In genomic region chr5:120437986-120438385, GRCm38 (mm10) we compare ENCODE assay signal across 11 mouse cellular contexts. TPM values are rescaled to one million over a fixed set of nuclear protein-coding genes. Genes with fewer than 3 reads are reported as not detected.
DNase-seq lines count a peak whose midpoint lies in the region; ATAC-seq lines count a peak whose summit lies in the region.
"Had no signal": no experiment of that assay in that cellular context is flagged by ENCODE, and none has a peak within 500 bp of the region (broad histone marks: within the 10 kb centered on the region; RNA-seq: fewer than 3 reads in every experiment).

No protein-coding gene starts in this region.

- H3K27ac ChIP-seq in heart, embryonic 16.5 days (ENCODE audit: low read length) = no peak overlapping the region
- peak overlapping the region; percentile 88 for H3K27ac ChIP-seq in forebrain, embryonic 12.5 days
- H3K27ac ChIP-seq in limb, embryonic 13.5 days = no peak overlapping the region
- H3K27ac ChIP-seq in stomach, embryonic 14.5 days (ENCODE audit: low read length) = no peak overlapping the region
- H3K27ac ChIP-seq: liver, embryonic 15.5 days had no signal

- 0% methylated on average over 33 of the region's 33 CpGs for WGBS in heart, embryonic 16.5 days
- under 1% methylated on average over 33 of the region's 33 CpGs for WGBS in forebrain, embryonic 12.5 days
- under 1% methylated on average over 33 of the region's 33 CpGs for WGBS in limb, embryonic 13.5 days
- WGBS in stomach, embryonic 14.5 days = under 1% methylated on average over 32 of the region's 33 CpGs

- ATAC-seq in heart, embryonic 16.5 days (replicated peaks; ENCODE audit: extremely low read depth, insufficient read depth, low FRiP score) = no peak
- ATAC-seq in forebrain, embryonic 12.5 days (ENCODE audit: low FRiP score) = no peak
- no peak for ATAC-seq in limb, embryonic 13.5 days (ENCODE audit: low FRiP score, low read depth)
- no peak for ATAC-seq in stomach, embryonic 14.5 days (ENCODE audit: insufficient number of reproducible peaks, insufficient read depth, low FRiP score, low read depth)

- no peaks in the 10 kb centered on the region for H3K9me3 ChIP-seq in heart, embryonic 16.5 days (replicated peaks; ENCODE audit: control insufficient read depth, low read length)
- H3K9me3 ChIP-seq in forebrain, embryonic 12.5 days = no peaks in the 10 kb centered on the region
- no peaks in the 10 kb centered on the region for H3K9me3 ChIP-seq in limb, embryonic 13.5 days
- no peaks in the 10 kb centered on the region for H3K9me3 ChIP-seq in stomach, embryonic 14.5 days (ENCODE audit: control insufficient read depth, low read depth, low read length)
- H3K9me3 ChIP-seq: liver, embryonic 15.5 days had no signal

- no peak for DNase-seq in heart, postnatal 10 days
- no peak for DNase-seq in thymus, postnatal 25 days
- no peak for DNase-seq in adrenal gland, postnatal 14 days
- DNase-seq in left cerebral cortex, adult 8-10 months (ENCODE audit: low spot score in 2 of 2) = no peak
- DNase-seq: kidney, adult 18-20 months had no signal

- H3K9ac ChIP-seq in heart, embryonic 16.5 days (ENCODE audit: low read length) = no peak overlapping the region
- peak overlapping the region; percentile 61 for H3K9ac ChIP-seq in forebrain, embryonic 12.5 days
- H3K9ac ChIP-seq in limb, embryonic 13.5 days = no peak overlapping the region
- no peak overlapping the region for H3K9ac ChIP-seq in stomach, embryonic 14.5 days (replicated peaks; ENCODE audit: low read depth, low read length)
- H3K9ac ChIP-seq: liver, embryonic 15.5 days had no signal

- H3K4me2 ChIP-seq in heart, embryonic 16.5 days (ENCODE audit: low read depth, low read length) = peak overlapping the region; percentile 34; the same call in 1 of the 2 replicates
- peak overlapping the region; percentile 74 for H3K4me2 ChIP-seq in forebrain, embryonic 12.5 days
- H3K4me2 ChIP-seq in limb, embryonic 13.5 days (replicated peaks) = 0 out of 2 replicates have a peak overlapping the region, but pooled peaks have one; percentile 35
- 0 out of 2 replicates have a peak overlapping the region, but pooled peaks have one; percentile 23 for H3K4me2 ChIP-seq in stomach, embryonic 14.5 days (replicated peaks; ENCODE audit: low read depth, low read length)
- H3K4me2 ChIP-seq: liver, embryonic 15.5 days had no signal

- peaks cover 7% of the 10 kb centered on the region for H3K4me1 ChIP-seq in heart, embryonic 16.5 days (ENCODE audit: control insufficient read depth, insufficient read depth, low read length)
- H3K4me1 ChIP-seq in forebrain, embryonic 12.5 days = peaks cover 61% of the 10 kb centered on the region
- H3K4me1 ChIP-seq in limb, embryonic 13.5 days = peaks cover 25% of the 10 kb centered on the region
- H3K4me1 ChIP-seq in stomach, embryonic 14.5 days (ENCODE audit: control insufficient read depth, insufficient read depth, low read length) = peaks cover 8% of the 10 kb centered on the region; the same call in 1 of the 2 replicates

- intact Hi-C loops in heart, postnatal 10 days (cut with DNase I) = no loop called here

- no peaks in the 10 kb centered on the region for H3K36me3 ChIP-seq in heart, embryonic 16.5 days (ENCODE audit: control insufficient read depth, insufficient read depth)
- H3K36me3 ChIP-seq in forebrain, embryonic 12.5 days (replicated peaks) = no peaks in the 10 kb centered on the region
- H3K36me3 ChIP-seq in limb, embryonic 13.5 days = no peaks in the 10 kb centered on the region
- H3K36me3 ChIP-seq in stomach, embryonic 14.5 days (ENCODE audit: control insufficient read depth, insufficient read depth, low read length) = no peaks in the 10 kb centered on the region
- H3K36me3 ChIP-seq: liver, embryonic 15.5 days had no signal

- H3K4me3 ChIP-seq in heart, embryonic 16.5 days (ENCODE audit: low read length) = peak overlapping the region; percentile 29
- peak overlapping the region; percentile 37 for H3K4me3 ChIP-seq in forebrain, embryonic 12.5 days (replicated peaks)
- H3K4me3 ChIP-seq in limb, embryonic 13.5 days = peak overlapping the region; percentile 22
- peak overlapping the region; percentile 13; the same call in 1 of the 2 replicates for H3K4me3 ChIP-seq in stomach, embryonic 14.5 days (ENCODE audit: low read depth, low read length)
- H3K4me3 ChIP-seq: erythroblast, embryonic 14.5 days; liver, embryonic 15.5 days had no signal

- H3K27me3 ChIP-seq in heart, embryonic 16.5 days (ENCODE audit: control insufficient read depth, insufficient read depth, low read length) = peaks cover 90% of the 10 kb centered on the region
- peaks cover 74% of the 10 kb centered on the region for H3K27me3 ChIP-seq in forebrain, embryonic 12.5 days
- H3K27me3 ChIP-seq in limb, embryonic 13.5 days = peaks cover 96% of the 10 kb centered on the region
- H3K27me3 ChIP-seq in stomach, embryonic 14.5 days (ENCODE audit: control insufficient read depth, insufficient read depth, low read length) = peaks cover 72% of the 10 kb centered on the region

RNA-seq across cellular contexts. Expression of gene Lhx5, which starts 6.5 kb away (rescaled TPM):
- polyA plus RNA-seq in heart, embryonic 16.5 days (2015; fragmentation: Nextera tagmentation; extraction: Ambion mirVana) = not detected in 2 replicates
- not detected for total RNA-seq in heart, postnatal 10 days (2021)
- 23.8 and 26.6 TPM in 2 replicates for polyA plus RNA-seq in forebrain, embryonic 12.5 days (2016; fragmentation: Nextera tagmentation; extraction: Ambion mirVana)
- polyA plus RNA-seq in limb, embryonic 13.5 days (2015; fragmentation: Nextera tagmentation; extraction: Ambion mirVana) = not detected in 2 replicates
- 0.35 TPM in 1 of 2 replicates, not detected in the other for polyA plus RNA-seq in stomach, embryonic 14.5 days (2014; fragmentation: Nextera tagmentation; extraction: Ambion mirVana)
- total RNA-seq in adrenal gland, postnatal 14 days (2021) = not detected in 2 replicates
- total RNA-seq in left cerebral cortex, adult 8-10 months (2022) = under 1 TPM; 0.16 to 0.46 (median 0.34) TPM
- polyA plus RNA-seq: erythroblast, embryonic 14.5 days; liver, embryonic 15.5 days had no signal

RNA-seq across cellular contexts. Expression of gene Sdsl, which starts 34.6 kb away (rescaled TPM):
- 18.1 TPM in 2 replicates for polyA plus RNA-seq in heart, embryonic 16.5 days (2015; fragmentation: Nextera tagmentation; extraction: Ambion mirVana)
- total RNA-seq in heart, postnatal 10 days (2021) = 10 to 100 TPM in 1 of 2 experiments, 1 to 10 TPM in 1; 9.1 to 11.2 TPM
- 4.5 and 5.1 TPM in 2 replicates for polyA plus RNA-seq in forebrain, embryonic 12.5 days (2016; fragmentation: Nextera tagmentation; extraction: Ambion mirVana)
- polyA plus RNA-seq in limb, embryonic 13.5 days (2015; fragmentation: Nextera tagmentation; extraction: Ambion mirVana) = 2.0 and 2.3 TPM in 2 replicates
- 5.7 and 5.8 TPM in 2 replicates for polyA plus RNA-seq in stomach, embryonic 14.5 days (2014; fragmentation: Nextera tagmentation; extraction: Ambion mirVana)
- total RNA-seq in adrenal gland, postnatal 14 days (2021) = 43.0 and 43.7 TPM in 2 replicates
- 1 to 10 TPM; 4.2 to 7.8 (median 6.2) TPM for total RNA-seq in left cerebral cortex, adult 8-10 months (2022)
- polyA plus RNA-seq: erythroblast, embryonic 14.5 days had no signal

RNA-seq across cellular contexts. Expression of gene Sds, which starts 38.3 kb away (rescaled TPM):
- 0.56 TPM in 1 of 2 replicates, not detected in the other for polyA plus RNA-seq in heart, embryonic 16.5 days (2015; fragmentation: Nextera tagmentation; extraction: Ambion mirVana)
- total RNA-seq in heart, postnatal 10 days (2021) = not detected
- not detected in 2 replicates for polyA plus RNA-seq in forebrain, embryonic 12.5 days (2016; fragmentation: Nextera tagmentation; extraction: Ambion mirVana)
- not detected in 2 replicates for polyA plus RNA-seq in limb, embryonic 13.5 days (2015; fragmentation: Nextera tagmentation; extraction: Ambion mirVana)
- not detected in 2 replicates for polyA plus RNA-seq in stomach, embryonic 14.5 days (2014; fragmentation: Nextera tagmentation; extraction: Ambion mirVana)
- total RNA-seq in adrenal gland, postnatal 14 days (2021) = 3.5 and 28.1 TPM in 2 replicates
- 1 to 10 TPM in 1 of 4 experiments, under 1 TPM in 2, not detected in 1; 0.61 to 2.0 (median 1.00) TPM for total RNA-seq in left cerebral cortex, adult 8-10 months (2022)
- polyA plus RNA-seq: erythroblast, embryonic 14.5 days had no signal

Comparison
In these comparisons a context has a peak if more than half of its experiments do, and no peak if none do; other contexts are left out.
1. H3K4me2 ChIP-seq: peak in every context shown above with its lines; median percentile 74 in forebrain, embryonic 12.5 days; 35 in limb, embryonic 13.5 days; 34 in heart, embryonic 16.5 days; 23 in stomach, embryonic 14.5 days.
2. RNA of gene Lhx5, which starts 6.5 kb away (polyA plus RNA-seq): 23.8 to 26.6 TPM in forebrain, embryonic 12.5 days; 0.35 TPM in stomach, embryonic 14.5 days, not detected in limb, embryonic 13.5 days and not detected in heart, embryonic 16.5 days; every median in the first group is over 10 times any median in the second.
3. Peak in every context shown above with its lines, with median percentiles within 50 percentile points of each other: H3K4me3 ChIP-seq.